Mouse (Mus musculus) lung, postnatal 0 days (tissue): Measurements from ENCODE around the gene Slc50a1.

Experiments used
- CTCF ChIP-seq: IDR thresholded peaks from 2 replicates; pipeline ENCODE4 v1.5.1; 2016; ENCODE audit warnings: antibody characterized with exemption, mild to moderate bottlenecking
- EP300 ChIP-seq: IDR thresholded peaks from 2 replicates; pipeline ENCODE4 v1.6.1; 2016; ENCODE audit warnings: antibody characterized with exemption, mild to moderate bottlenecking, control low read depth

DNA sequence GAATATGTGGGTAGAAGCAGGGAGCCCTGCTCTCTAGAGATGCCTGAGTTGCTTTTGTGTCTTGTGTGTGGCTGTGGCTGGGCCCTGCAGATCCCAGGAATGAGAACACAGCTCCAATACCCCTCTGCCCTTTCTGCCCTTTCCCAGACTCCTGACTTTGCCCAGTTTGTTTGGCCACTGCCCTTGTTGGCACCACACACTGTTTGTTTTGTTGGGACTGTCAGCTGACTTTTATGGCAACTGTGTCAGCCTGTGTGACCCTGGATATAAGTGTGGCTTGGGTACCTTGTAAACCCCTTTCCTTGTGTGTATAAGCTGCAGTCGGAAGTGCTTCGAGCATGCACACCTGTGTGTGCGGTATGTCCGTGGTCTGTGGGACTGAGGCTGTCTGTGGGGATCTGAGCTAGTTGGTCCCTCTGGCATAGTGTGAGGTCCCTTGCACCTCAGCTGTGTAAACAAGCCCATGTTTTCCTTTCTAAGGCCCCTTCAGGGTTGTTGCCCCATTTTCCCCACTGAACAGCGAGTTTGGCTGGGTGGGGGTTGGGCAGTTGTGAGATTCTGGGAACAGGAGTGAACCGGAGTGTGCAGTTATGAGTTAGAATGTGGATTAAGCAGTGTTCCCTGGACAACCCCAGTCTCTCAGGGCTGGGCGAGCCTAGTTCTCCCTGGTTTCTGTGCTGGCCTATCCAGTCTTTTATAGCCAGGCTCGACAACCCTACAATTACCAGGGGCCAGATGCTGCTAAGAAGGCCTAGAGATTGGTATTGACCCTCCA is 35.4 kb upstream of the Slc50a1 start:
- TF ChIP-seq CTCF (no peak), EP300 (no peak)
